Mouse (Mus musculus) liver, embryonic 14.5 days (tissue): ENCODE measurements around the gene Tpgs1. TPM values are rescaled to one million over a fixed set of nuclear protein-coding genes. Genes with fewer than 3 reads are reported as not detected.
A peak's percentile ranks its signal among the peaks of the same experiment; 100 is the strongest.

ENCODE experiments used
- ATAC-seq: fragments of 200-750 bp; cut with Nextera tagmentation; 2 replicates; pipeline ENCODE4 v1.8.0; 2017; ENCODE audit warnings: moderate number of reproducible peaks, mild to moderate bottlenecking, moderate library complexity; ENCODE audit not compliant: insufficient read depth
- DNase-seq, 3 experiments: peaks; one replicate each; pipeline ENCODE4 v3.0.0-alpha.2; 2012 to 2013; ENCODE audit warnings: low read depth in 3 of 3, low spot score in 3 of 3
- H3K27ac ChIP-seq: fragments of 300-500 bp; sonication (generic); 2 replicates; pipeline ENCODE4 v1.5.1; 2014; ENCODE audit warnings: moderate library complexity, mild to moderate bottlenecking, control low read depth, inconsistent platforms
- H3K27me3 ChIP-seq: fragments of 300-500 bp; sonication (generic); 2 replicates; pipeline ENCODE4 v1.6.1; 2014; ENCODE audit warnings: mild to moderate bottlenecking, low read length, moderate library complexity; ENCODE audit not compliant: control insufficient read depth, insufficient read depth
- H3K36me3 ChIP-seq: fragments of 300-500 bp; sonication (generic); replicated peaks from 2 replicates; pipeline ENCODE4 v1.6.1; 2014; ENCODE audit warnings: low read depth; ENCODE audit not compliant: control insufficient read depth, insufficient read depth
- H3K4me1 ChIP-seq, 2 experiments: fragments of 200-500 bp in 1 of 2; fragments of 300-500 bp in 1 of 2; sonication (generic) in 1 of 2; replicated peaks; 2 replicates each; pipeline ENCODE4 v1.6.1; 2012 to 2014; ENCODE audit warnings: antibody characterized with exemption in 1 of 2, inconsistent platforms in 1 of 2, low read length in 1 of 2; ENCODE audit not compliant: control insufficient read depth in 2 of 2, insufficient read depth in 2 of 2
- H3K4me2 ChIP-seq: fragments of 300-500 bp; sonication (generic); 2 replicates; pipeline ENCODE4 v1.6.1; 2014; ENCODE audit warnings: low read depth, mild to moderate bottlenecking, control low read depth, moderate library complexity
- H3K4me3 ChIP-seq, 2 experiments: fragments of 200-500 bp in 1 of 2; fragments of 300-500 bp in 1 of 2; sonication (generic) in 1 of 2; 2 replicates each; pipeline ENCODE4 v1.5.1; 2012 to 2014; ENCODE audit warnings: low read depth in 2 of 2, low read length in 2 of 2, mild to moderate bottlenecking in 2 of 2, control low read depth in 1 of 2, inconsistent platforms in 1 of 2, moderate library complexity in 1 of 2; ENCODE audit not compliant: insufficient read depth in 1 of 2
- H3K9ac ChIP-seq: fragments of 300-500 bp; sonication (generic); replicated peaks from 2 replicates; pipeline ENCODE4 v1.6.1; 2014; ENCODE audit warnings: mild to moderate bottlenecking, control low read depth, moderate library complexity
- H3K9me3 ChIP-seq: fragments of 300-500 bp; sonication (generic); 2 replicates; pipeline ENCODE4 v1.6.1; 2016; ENCODE audit warnings: low read length, mixed read lengths; ENCODE audit not compliant: control insufficient read depth
- CTCF ChIP-seq: IDR thresholded peaks from 2 replicates; pipeline ENCODE4 v1.5.1; 2016; ENCODE audit warnings: antibody characterized with exemption, low read depth, control low read depth
- EP300 ChIP-seq: IDR thresholded peaks from 2 replicates; pipeline ENCODE4 v1.6.1; 2016; ENCODE audit warnings: antibody characterized with exemption, low read depth
- WGBS: fragments of 180-500 bp; shearing (Covaris S2); extraction: QIAGEN DNeasy Blood & Tissue Kit; methylation state at CpG from one replicate; pipeline ENCODE4 v1.1.7; 2014; ENCODE audit not compliant: insufficient replicate concordance; 5-methylcytosine and 5-hydroxymethylcytosine counted together
- polyA plus RNA-seq, 2 experiments: library from polyadenylated mRNA; depleted of rRNA in 1 of 2; stranded (reverse) in 1 of 2; unstranded in 1 of 2; fragments of >200 nt; fragmentation: Nextera tagmentation in 1 of 2; extraction: Ambion mirVana in 1 of 2; gene quantifications; 2 replicates each; pipeline versions ENCODE4 v1.2.1 to v1.2.3; 2012 to 2014

The Tpgs1 gene
- polyA plus RNA-seq, 2 experiments, result 14.3 to 25.7 TPM

DNA sequence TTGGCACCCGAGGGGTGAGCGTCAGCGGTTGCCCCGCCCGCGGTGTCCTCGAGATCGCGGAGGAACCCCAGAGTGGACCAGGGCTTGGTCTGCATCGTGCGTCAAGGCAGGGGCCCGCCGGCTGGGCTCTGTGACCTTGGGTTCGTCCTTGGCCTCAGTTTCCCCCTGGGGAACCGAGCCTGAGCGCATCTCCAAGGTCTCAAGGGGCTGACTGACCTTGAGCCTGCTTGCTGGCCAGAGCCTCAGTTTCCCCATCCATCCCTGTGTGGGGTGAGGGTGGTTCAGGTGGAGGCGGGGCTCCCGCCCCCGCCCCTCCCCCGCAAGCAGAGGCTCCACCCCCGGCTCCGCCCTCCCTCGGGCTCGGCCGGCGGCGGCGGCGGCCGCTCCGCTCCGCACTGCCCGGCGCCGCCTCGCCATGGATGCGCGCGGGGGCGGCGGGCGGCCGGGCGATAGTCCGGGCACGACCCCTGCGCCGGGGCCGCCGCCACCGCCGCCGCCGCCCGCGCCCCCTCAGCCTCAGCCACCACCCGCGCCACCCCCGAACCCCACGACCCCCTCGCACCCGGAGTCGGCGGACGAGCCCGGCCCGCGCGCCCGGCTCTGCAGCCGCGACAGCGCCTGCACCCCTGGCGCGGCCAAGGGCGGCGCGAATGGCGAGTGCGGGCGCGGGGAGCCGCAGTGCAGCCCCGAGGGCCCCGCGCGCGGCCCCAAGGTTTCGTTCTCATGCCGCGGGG lies 47.3 kb downstream of the Tpgs1 start, which contains the start of gene Hcn2:
TSS of gene Hcn2 (plus strand) at position 381 of the 734 bp plus-strand sequence.
- DNase-seq (no peak), ATAC-seq (no peak)
- peak within 1 kb of the TSS; percentile 59 for H3K4me2 ChIP-seq
- H3K27ac ChIP-seq, result no peak within 1 kb of the TSS
- TF ChIP-seq CTCF (no peak), EP300 (no peak)
- H3K9me3 ChIP-seq, result no peaks in the 10 kb centered on the region
- H3K4me3 ChIP-seq, result peak within 1 kb of the TSS; percentile 48 to 50
- H3K27me3 ChIP-seq, result peaks cover 45% of the 10 kb centered on the region
- peaks cover 15% of the 10 kb centered on the region for H3K36me3 ChIP-seq
- 1% methylated on average over 80 of the region's 91 CpGs for WGBS
- H3K4me1 ChIP-seq, result peaks cover 7 to 16% of the 10 kb centered on the region in 2 experiments
- H3K9ac ChIP-seq, result no peak within 1 kb of the TSS

DNA sequence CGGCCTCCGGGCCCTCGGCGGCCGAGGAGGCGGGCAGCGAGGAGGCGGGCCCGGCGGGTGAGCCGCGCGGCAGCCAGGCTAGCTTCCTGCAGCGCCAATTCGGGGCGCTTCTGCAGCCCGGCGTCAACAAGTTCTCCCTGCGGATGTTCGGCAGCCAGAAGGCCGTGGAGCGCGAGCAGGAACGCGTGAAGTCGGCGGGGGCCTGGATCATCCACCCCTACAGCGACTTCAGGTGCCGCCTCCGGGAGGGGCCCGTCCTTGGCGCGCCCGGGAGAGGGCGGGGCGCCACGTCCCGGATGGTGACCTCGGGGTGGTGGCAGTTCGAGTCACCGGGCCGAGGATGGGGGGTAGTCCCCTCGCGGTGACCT lies 47.8 kb downstream of the Tpgs1 start:
- no peak for TF ChIP-seq EP300
- TF ChIP-seq CTCF, result no peak
- Histone ChIP-seq H3K4me1 (peaks cover 7 to 16% of the 10 kb centered on the region in 2 experiments), H3K9ac (no peak overlapping the region), H3K4me3 (peak overlapping the region; percentile 48 to 50), H3K36me3 (peaks cover 9% of the 10 kb centered on the region), H3K27ac (no peak overlapping the region), H3K4me2 (peak overlapping the region; percentile 59), H3K27me3 (peaks cover 45% of the 10 kb centered on the region), H3K9me3 (no peaks in the 10 kb centered on the region)
- under 1% methylated on average over 41 of the region's 44 CpGs for WGBS
- DNase-seq (no peak), ATAC-seq (no peak)

DNA sequence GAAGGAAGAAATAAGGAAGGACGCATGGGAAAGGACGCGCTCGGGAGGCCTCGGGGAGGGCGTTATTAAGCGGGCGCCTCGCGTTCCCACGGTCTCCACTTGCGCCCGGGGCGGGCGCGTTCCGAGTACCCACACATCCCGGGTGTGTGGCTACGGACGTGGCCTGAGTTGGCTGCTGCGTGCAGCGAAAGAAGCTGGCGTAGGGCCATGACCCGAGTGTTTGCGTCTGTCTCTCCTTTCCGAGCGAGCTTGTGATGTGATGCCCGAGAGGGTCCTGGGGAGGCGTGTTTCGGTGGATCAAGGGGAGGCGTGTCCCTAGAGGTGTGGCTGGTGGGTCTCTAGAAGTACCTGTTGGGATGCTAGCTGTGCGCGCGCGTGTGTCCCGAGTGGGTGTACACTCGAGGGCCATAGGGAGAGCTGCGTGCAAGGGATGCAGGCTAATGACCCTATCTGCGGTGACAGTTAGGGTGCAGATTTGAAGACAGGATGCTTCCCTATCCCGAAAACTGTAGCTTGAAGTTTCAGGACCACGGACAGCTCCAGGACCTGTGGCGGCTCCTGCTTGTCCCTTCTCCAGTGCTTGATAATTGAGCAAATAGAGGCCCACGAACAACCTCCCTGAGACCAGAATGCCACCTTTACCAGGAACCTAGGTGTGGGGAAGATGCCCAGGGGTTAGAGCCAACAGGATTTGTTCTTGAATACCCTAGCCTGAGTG lies 48.6 kb downstream of the Tpgs1 start:
- DNase-seq (peak; percentile 67 to 69 (median 68)), ATAC-seq (no peak)
- TF ChIP-seq CTCF, result no peak
- no peak for TF ChIP-seq EP300
- H3K27me3 ChIP-seq, result peaks cover 45% of the 10 kb centered on the region
- 8% methylated on average over 43 of the region's 43 CpGs for WGBS
- H3K9ac ChIP-seq, result no peak overlapping the region
- no peaks in the 10 kb centered on the region for H3K9me3 ChIP-seq
- 0 out of 2 replicates have a peak, but pooled peaks cover 4% of the 10 kb centered on the region for H3K36me3 ChIP-seq
- H3K4me2 ChIP-seq, result no peak overlapping the region
- H3K4me3 ChIP-seq, result no peak overlapping the region
- H3K4me1 ChIP-seq, result peaks cover 5 to 10% of the 10 kb centered on the region in 2 experiments
- no peak overlapping the region for H3K27ac ChIP-seq

DNA sequence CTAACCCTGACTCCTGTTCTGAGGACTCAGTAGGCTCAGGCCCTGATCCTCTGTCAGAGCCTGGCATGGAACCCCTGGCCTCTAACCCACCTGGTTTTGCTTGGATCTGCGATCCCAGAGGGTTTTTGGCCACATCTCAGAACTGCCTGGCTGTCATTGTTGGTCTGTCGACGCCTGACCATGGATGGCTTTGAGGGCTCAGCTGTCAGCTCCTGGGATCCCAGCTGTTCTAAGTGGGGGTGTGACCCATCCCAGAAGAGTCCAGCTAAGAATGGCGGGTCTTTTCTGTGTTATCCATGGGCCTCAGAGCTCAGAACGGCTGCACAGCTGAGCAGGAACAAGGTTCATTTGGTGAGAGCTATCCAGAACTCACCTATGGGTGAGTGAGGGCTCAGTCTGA lies 51.9 kb downstream of the Tpgs1 start:
- no peaks in the 10 kb centered on the region for H3K36me3 ChIP-seq
- no peak overlapping the region for H3K4me2 ChIP-seq
- H3K27me3 ChIP-seq, result peaks cover 29% of the 10 kb centered on the region
- TF ChIP-seq EP300 (no peak), CTCF (no peak)
- 41% methylated on average over 5 of the region's 5 CpGs for WGBS
- ATAC-seq (no peak), DNase-seq (no peak)
- H3K27ac ChIP-seq, result no peak overlapping the region
- H3K4me1 ChIP-seq, result no peaks in the 10 kb centered on the region
- no peaks in the 10 kb centered on the region for H3K9me3 ChIP-seq
- no peak overlapping the region for H3K4me3 ChIP-seq
- no peak overlapping the region for H3K9ac ChIP-seq

DNA sequence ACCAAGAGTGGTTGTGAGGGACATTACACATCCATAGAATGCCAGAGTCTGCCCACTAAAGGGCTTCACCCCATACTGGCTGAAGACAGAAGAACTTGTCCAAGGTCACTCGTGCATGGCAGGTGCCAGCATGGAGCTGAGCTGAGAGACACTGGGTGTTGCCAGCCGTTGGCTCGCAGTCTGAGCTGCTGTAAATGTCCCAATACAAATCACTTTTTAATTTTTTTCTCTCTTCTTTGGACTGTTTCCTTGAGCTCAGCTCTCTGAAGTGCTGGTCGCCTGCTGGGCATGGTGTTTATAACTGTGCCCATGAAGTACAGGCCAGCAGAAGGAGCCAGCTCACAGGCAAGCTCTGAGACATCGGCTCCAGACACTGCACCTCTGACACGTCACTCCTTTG lies 53.9 kb downstream of the Tpgs1 start:
- ATAC-seq (no peak), DNase-seq (no peak)
- WGBS, result 50% methylated on average over 6 of the region's 6 CpGs
- Histone ChIP-seq H3K4me2 (no peak overlapping the region), H3K4me3 (no peak overlapping the region), H3K9me3 (no peaks in the 10 kb centered on the region), H3K27me3 (peaks cover 10% of the 10 kb centered on the region), H3K36me3 (no peaks in the 10 kb centered on the region), H3K4me1 (no peaks in the 10 kb centered on the region), H3K9ac (no peak overlapping the region), H3K27ac (no peak overlapping the region)
- no peak for TF ChIP-seq CTCF
- TF ChIP-seq EP300, result no peak
